Mouse (Mus musculus): ENCODE results near the gene Ltb. TPM values are rescaled to one million over a fixed set of nuclear protein-coding genes. Genes with fewer than 3 reads are reported as not detected.

The Ltb gene
- total and polyA plus RNA-seq, 3 experiments, result 1.3 to 5.2 (median 1.3) TPM

DNA sequence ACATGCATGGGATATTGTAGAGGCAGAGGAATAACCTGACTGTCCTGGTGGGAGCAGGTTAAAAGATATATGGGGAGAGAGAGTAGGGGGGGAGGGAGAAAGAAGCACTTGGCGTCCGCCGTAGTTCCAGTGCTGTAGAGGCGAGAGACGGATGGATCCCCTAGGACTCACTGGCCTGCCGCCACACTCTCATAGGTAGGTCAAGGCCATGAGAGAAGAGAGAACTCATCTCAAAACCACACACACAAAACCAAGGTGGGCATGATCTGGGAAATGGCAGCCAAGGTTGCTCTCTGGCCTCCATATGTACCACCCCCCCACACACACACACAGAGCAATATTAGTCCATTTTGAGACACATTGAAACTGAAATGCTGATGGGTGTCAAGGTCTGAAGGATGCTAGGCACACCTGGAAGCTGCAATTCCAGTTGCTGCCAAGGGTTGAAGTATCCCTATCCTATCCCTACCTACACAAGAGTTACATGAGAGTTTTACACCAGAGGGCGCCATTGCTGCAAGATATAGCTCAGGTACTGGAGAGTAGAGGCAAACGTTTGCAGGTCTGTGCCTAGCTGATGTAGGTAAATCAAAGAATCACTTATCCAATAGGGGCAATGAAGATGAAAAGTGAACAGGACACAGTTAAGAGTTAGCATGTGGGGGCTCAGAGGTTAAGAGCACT lies 27.7 kb upstream of the Ltb start:
- WGBS, result 72% methylated on average over 8 of the region's 8 CpGs
- Histone ChIP-seq H3K9ac (ENCODE audit: low read depth, low read length) (no peak overlapping the region), H3K27ac (no peak overlapping the region), H3K27me3 (ENCODE audit: control insufficient read depth, insufficient read depth, low read length) (no peaks in the 10 kb centered on the region), H3K79me2 (replicated peaks; ENCODE audit: control insufficient read depth, insufficient read depth, low read length) (peaks cover 3% of the 10 kb centered on the region; the same call in 1 of the 2 replicates), H3K4me3 (no peak overlapping the region), H3K36me3 (ENCODE audit: control insufficient read depth, insufficient read depth, low read length) (peaks cover 18% of the 10 kb centered on the region), H3K4me1 (ENCODE audit: control insufficient read depth, insufficient read depth, low read length) (peaks cover 12% of the 10 kb centered on the region)
- intact Hi-C loops (cut with DNase I), result loop anchor here (2.0 kb wide), 1 partner anchor 70 kb away; no protein-coding TSS in a partner anchor
- peak in 1 of 2 experiments; percentile 51 for DNase-seq
- no peak for TF ChIP-seq EP300 (IDR thresholded peaks at IDR 0.05; ENCODE audit: insufficient read depth, low read depth, low read length)
- TF ChIP-seq CTCF (IDR thresholded peaks at IDR 0.05), result peak; percentile 75
- TF ChIP-seq POLR2A (IDR thresholded peaks at IDR 0.05; ENCODE audit: insufficient read depth, low read depth, low read length), result no peak

GRCm38 (mm10) chr17:35167794-35168193 lies 26.4 kb upstream of the Ltb start:
- H3K4me1 ChIP-seq (ENCODE audit: control insufficient read depth, insufficient read depth, low read length), result peaks cover 4% of the 10 kb centered on the region
- no peak overlapping the region for H3K27ac ChIP-seq
- no peak overlapping the region for H3K4me3 ChIP-seq
- peaks cover 2% of the 10 kb centered on the region; the same call in 1 of the 2 replicates for H3K79me2 ChIP-seq (replicated peaks; ENCODE audit: control insufficient read depth, insufficient read depth, low read length)
- WGBS, result 82% methylated on average over 7 of the region's 7 CpGs
- DNase-seq, result no peak
- TF ChIP-seq EP300 (IDR thresholded peaks at IDR 0.05; ENCODE audit: insufficient read depth, low read depth, low read length) (no peak), CTCF (IDR thresholded peaks at IDR 0.05) (no peak), POLR2A (IDR thresholded peaks at IDR 0.05; ENCODE audit: insufficient read depth, low read depth, low read length) (no peak)
- no peaks in the 10 kb centered on the region for H3K27me3 ChIP-seq (ENCODE audit: control insufficient read depth, insufficient read depth, low read length)
- H3K36me3 ChIP-seq (ENCODE audit: control insufficient read depth, insufficient read depth, low read length), result peaks cover 9% of the 10 kb centered on the region
- no peak overlapping the region for H3K9ac ChIP-seq (ENCODE audit: low read depth, low read length)
- intact Hi-C loops (cut with DNase I), result loop anchor here (2.0 kb wide), 1 partner anchor 69 kb away; no protein-coding TSS in a partner anchor

DNA sequence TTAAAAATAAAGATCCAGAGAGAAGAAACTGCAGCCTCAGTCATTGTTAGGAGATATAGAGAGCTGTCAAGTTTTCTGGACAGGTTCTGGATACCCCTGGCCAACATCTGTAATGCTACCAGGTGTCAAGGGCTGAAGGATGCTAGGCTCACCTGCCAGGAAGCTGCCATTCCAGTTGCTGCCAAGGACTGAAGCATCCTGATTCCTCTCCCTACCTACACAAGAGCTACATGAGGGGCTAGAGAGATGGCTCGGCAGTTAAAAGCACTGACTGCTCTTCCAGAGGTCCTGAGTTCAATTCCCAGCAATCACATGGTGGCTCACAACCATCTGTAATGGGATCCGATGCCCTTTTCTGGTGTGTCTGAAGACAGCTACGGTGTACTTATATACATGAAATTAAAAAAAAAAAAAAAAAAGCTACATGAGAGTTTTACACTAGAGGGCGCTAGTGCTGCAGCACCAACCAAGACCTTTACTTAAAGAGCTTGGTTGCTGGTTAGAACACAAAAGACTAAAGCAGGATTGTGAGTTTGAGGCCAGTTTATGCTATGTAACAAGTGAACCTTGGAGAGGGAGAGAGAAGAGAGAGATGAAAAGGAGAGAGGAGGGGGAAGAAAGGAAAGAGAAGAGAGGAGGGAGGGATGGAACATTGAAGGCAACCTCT lies 25.6 kb upstream of the Ltb start:
- Histone ChIP-seq H3K4me1 (ENCODE audit: control insufficient read depth, insufficient read depth, low read length) (peaks cover 2% of the 10 kb centered on the region), H3K4me3 (no peak overlapping the region), H3K9ac (ENCODE audit: low read depth, low read length) (no peak overlapping the region), H3K79me2 (replicated peaks; ENCODE audit: control insufficient read depth, insufficient read depth, low read length) (0 out of 2 replicates have a peak, but pooled peaks cover under 1% of the 10 kb centered on the region), H3K27ac (no peak overlapping the region), H3K27me3 (ENCODE audit: control insufficient read depth, insufficient read depth, low read length) (no peaks in the 10 kb centered on the region), H3K36me3 (ENCODE audit: control insufficient read depth, insufficient read depth, low read length) (peaks cover 4% of the 10 kb centered on the region; the same call in 1 of the 2 replicates)
- WGBS, result 12% methylated on average over 4 of the region's 4 CpGs
- TF ChIP-seq CTCF (IDR thresholded peaks at IDR 0.05) (peak; percentile 86), EP300 (IDR thresholded peaks at IDR 0.05; ENCODE audit: insufficient read depth, low read depth, low read length) (no peak)
- intact Hi-C loops (cut with DNase I), result no loop called here
- no peak for DNase-seq

DNA sequence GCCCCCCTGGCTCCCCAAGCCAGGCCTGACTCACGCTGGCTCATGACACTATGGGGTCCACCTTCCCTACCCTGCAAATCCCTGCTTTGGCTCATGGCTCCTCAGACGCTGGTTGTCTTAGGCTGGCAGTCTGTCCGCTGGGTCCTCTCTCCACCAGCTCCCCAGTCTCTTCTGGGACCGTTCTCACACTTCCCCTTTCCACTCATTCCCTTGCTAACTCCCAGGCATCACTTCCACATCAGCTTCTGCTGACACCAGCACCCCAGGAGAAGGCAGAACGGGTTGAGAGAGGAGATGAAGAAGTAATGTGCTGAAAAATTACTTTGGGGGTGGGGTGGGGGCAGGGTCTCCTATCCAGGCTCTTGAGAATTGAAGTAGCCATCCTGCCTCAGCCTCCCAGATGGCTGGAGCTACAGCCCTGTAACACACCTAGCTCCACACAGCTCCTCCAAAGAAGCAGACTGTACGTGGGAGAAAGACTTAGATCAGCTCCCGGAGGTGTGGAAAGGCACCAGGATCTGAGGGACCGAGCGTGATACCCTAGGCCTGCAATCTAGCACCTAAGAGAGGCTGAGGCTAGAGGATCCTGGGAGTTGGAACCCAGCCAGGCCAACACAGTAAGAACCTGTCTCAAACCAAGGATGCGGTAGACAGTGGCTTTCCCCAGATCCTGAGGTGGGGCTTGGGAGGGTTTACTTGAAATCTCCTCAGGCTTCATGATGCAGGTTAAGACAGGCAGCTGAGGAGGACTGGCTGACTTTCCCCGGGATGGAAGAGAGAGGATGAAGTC lies 21.6 kb upstream of the Ltb start:
- DNase-seq, result peak in 1 of 2 experiments; percentile 37
- Histone ChIP-seq H3K9ac (ENCODE audit: low read depth, low read length) (no peak overlapping the region), H3K27me3 (ENCODE audit: control insufficient read depth, insufficient read depth, low read length) (no peaks in the 10 kb centered on the region), H3K36me3 (ENCODE audit: control insufficient read depth, insufficient read depth, low read length) (no peaks in the 10 kb centered on the region), H3K27ac (0 out of 2 replicates have a peak overlapping the region, but pooled peaks have one; percentile 12), H3K4me1 (ENCODE audit: control insufficient read depth, insufficient read depth, low read length) (no peaks in the 10 kb centered on the region; the same call in 1 of the 2 replicates), H3K4me3 (no peak overlapping the region), H3K79me2 (replicated peaks; ENCODE audit: control insufficient read depth, insufficient read depth, low read length) (no peaks in the 10 kb centered on the region)
- TF ChIP-seq POLR2A (IDR thresholded peaks at IDR 0.05; ENCODE audit: insufficient read depth, low read depth, low read length) (peak; percentile 49; the same call in 1 of the 2 replicates), CTCF (IDR thresholded peaks at IDR 0.05) (no peak)
- 58% methylated on average over 11 of the region's 11 CpGs for WGBS
- intact Hi-C loops (cut with DNase I), result no loop called here

DNA sequence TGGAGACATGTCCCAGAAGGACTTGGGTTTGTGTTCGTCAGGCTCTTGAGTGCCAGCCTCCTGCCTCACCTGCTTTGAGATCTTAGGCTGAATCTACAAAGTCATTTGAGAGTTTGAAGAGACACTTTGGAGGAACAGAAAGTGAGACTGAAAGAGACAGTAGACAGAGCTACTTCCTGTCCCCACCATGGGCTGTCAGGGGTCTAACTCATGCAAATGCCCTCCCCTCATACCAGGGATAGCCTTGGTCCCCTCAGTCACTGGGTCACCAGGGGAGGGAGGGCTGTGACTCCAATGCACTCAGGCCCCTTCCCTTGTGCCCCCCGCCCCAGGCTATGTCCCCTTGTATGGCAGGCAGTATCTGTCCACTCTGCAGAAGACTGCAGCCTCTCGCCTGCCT lies 20.9 kb upstream of the Ltb start:
- no peak for DNase-seq
- 75% methylated on average over 3 of the region's 3 CpGs for WGBS
- H3K9ac ChIP-seq (ENCODE audit: low read depth, low read length), result no peak overlapping the region

More for the DNA sequence above, 20.9 kb upstream of the Ltb start:
- Histone ChIP-seq H3K36me3 (ENCODE audit: control insufficient read depth, insufficient read depth, low read length) (no peaks in the 10 kb centered on the region), H3K4me1 (ENCODE audit: control insufficient read depth, insufficient read depth, low read length) (no peaks in the 10 kb centered on the region; the same call in 1 of the 2 replicates), H3K79me2 (replicated peaks; ENCODE audit: control insufficient read depth, insufficient read depth, low read length) (no peaks in the 10 kb centered on the region), H3K27me3 (ENCODE audit: control insufficient read depth, insufficient read depth, low read length) (no peaks in the 10 kb centered on the region), H3K27ac (no peak overlapping the region), H3K4me3 (no peak overlapping the region)
- TF ChIP-seq EP300 (IDR thresholded peaks at IDR 0.05; ENCODE audit: insufficient read depth, low read depth, low read length), result no peak
- no peak for TF ChIP-seq POLR2A (IDR thresholded peaks at IDR 0.05; ENCODE audit: insufficient read depth, low read depth, low read length)
- TF ChIP-seq CTCF (IDR thresholded peaks at IDR 0.05), result no peak
- intact Hi-C loops (cut with DNase I), result no loop called here

All from heart, adult 2 months (tissue).